Mouse (Mus musculus) midbrain, embryonic 16.5 days (tissue): Measurements from ENCODE around the gene Zfp821. TPM values are rescaled to one million over a fixed set of nuclear protein-coding genes. Genes with fewer than 3 reads are reported as not detected.

ENCODE experiments used
- ATAC-seq: fragments of 200-750 bp; cut with Nextera tagmentation; 2 replicates; pipeline ENCODE4 v1.8.0; 2017; ENCODE audit warnings: moderate TSS enrichment
- H3K27ac ChIP-seq: fragments of 300-500 bp; sonication (generic); 2 replicates; pipeline ENCODE4 v1.5.1; 2014; ENCODE audit warnings: mild to moderate bottlenecking, low read length, mixed read lengths
- H3K27me3 ChIP-seq: fragments of 300-500 bp; sonication (generic); 2 replicates; pipeline ENCODE4 v1.6.1; 2014; ENCODE audit warnings: low read depth, low read length, mixed read lengths; ENCODE audit not compliant: control insufficient read depth, insufficient read depth
- H3K36me3 ChIP-seq: fragments of 300-500 bp; sonication (generic); 2 replicates; pipeline ENCODE4 v1.6.1; 2014; ENCODE audit warnings: mild to moderate bottlenecking, low read length, moderate library complexity, mixed read lengths; ENCODE audit not compliant: control insufficient read depth, insufficient read depth
- H3K4me1 ChIP-seq: fragments of 300-500 bp; sonication (generic); 2 replicates; pipeline ENCODE4 v1.6.1; 2014; ENCODE audit warnings: mild to moderate bottlenecking, low read length, mixed read lengths; ENCODE audit not compliant: control insufficient read depth, insufficient read depth
- H3K4me2 ChIP-seq: fragments of 300-500 bp; sonication (generic); 2 replicates; pipeline ENCODE4 v1.6.1; 2014; ENCODE audit warnings: mild to moderate bottlenecking, low read length, mixed read lengths
- H3K4me3 ChIP-seq: fragments of 300-500 bp; sonication (generic); 2 replicates; pipeline ENCODE4 v1.5.1; 2014; ENCODE audit warnings: low read depth, mild to moderate bottlenecking, low read length, moderate library complexity, mixed read lengths
- H3K9ac ChIP-seq: fragments of 300-500 bp; sonication (generic); 2 replicates; pipeline ENCODE4 v1.6.1; 2014; ENCODE audit warnings: low read depth, low read length, mixed read lengths
- H3K9me3 ChIP-seq: fragments of 300-500 bp; sonication (generic); replicated peaks from 2 replicates; pipeline ENCODE4 v1.6.1; 2014; ENCODE audit warnings: mild to moderate bottlenecking, low read length, mixed read lengths; ENCODE audit not compliant: control insufficient read depth, poor library complexity, severe bottlenecking
- WGBS: fragments of 180-500 bp; shearing (Covaris S2); extraction: QIAGEN DNeasy Blood & Tissue Kit; methylation state at CpG from one replicate; pipeline ENCODE4 v1.1.7; 2014; 5-methylcytosine and 5-hydroxymethylcytosine counted together
- polyA plus RNA-seq: library from polyadenylated mRNA; unstranded; fragments of >200 nt; fragmentation: Nextera tagmentation; extraction: Ambion mirVana; gene quantifications from 2 replicates; pipeline ENCODE4 v1.2.1, GENCODE M21; 2015

The Zfp821 gene
- 69.6 and 76.1 TPM in 2 replicates for polyA plus RNA-seq

- ATAC-seq, result peak; percentile 81
Observed at GRCm38 (mm10) chr8:109705320-109706075, at the start of gene Zfp821. Zfp821 (plus strand) TSS chr8:109705546.

GRCm38 (mm10) chr8:109656860-109657259, 48.5 kb upstream of the Zfp821 start:
- Histone ChIP-seq H3K27me3 (no peaks in the 10 kb centered on the region), H3K4me2 (no peak overlapping the region), H3K27ac (no peak overlapping the region), H3K9me3 (no peaks in the 10 kb centered on the region), H3K4me3 (no peak overlapping the region), H3K36me3 (no peaks in the 10 kb centered on the region), H3K4me1 (no peaks in the 10 kb centered on the region), H3K9ac (no peak overlapping the region)
- whole genome bisulfite sequencing, result 91% methylated on average over 3 of the region's 3 CpGs
- ATAC-seq, result no peak

More at GRCm38 (mm10) chr8:109705320-109706075, at the start of gene Zfp821:
- peak within 1 kb of the TSS; percentile 93 for H3K4me3 ChIP-seq
- peaks cover 24% of the 10 kb centered on the region for H3K4me1 ChIP-seq
- peak within 1 kb of the TSS; percentile 98 for H3K27ac ChIP-seq
- H3K4me2 ChIP-seq, result peak within 1 kb of the TSS; percentile 89
- H3K36me3 ChIP-seq, result peaks cover 15% of the 10 kb centered on the region
- no peaks in the 10 kb centered on the region; the same call in 1 of the 2 replicates for H3K27me3 ChIP-seq
- peak within 1 kb of the TSS; percentile 100 for H3K9ac ChIP-seq
- no peaks in the 10 kb centered on the region for H3K9me3 ChIP-seq
- WGBS, result under 1% methylated on average over 67 of the region's 100 CpGs

GRCm38 (mm10) chr8:109662328-109662727, 43.0 kb upstream of the Zfp821 start:
- Histone ChIP-seq H3K36me3 (no peaks in the 10 kb centered on the region; the same call in 1 of the 2 replicates), H3K27me3 (no peaks in the 10 kb centered on the region), H3K9ac (no peak overlapping the region), H3K27ac (no peak overlapping the region), H3K4me3 (no peak overlapping the region), H3K4me1 (no peaks in the 10 kb centered on the region), H3K4me2 (no peak overlapping the region), H3K9me3 (no peaks in the 10 kb centered on the region)
- ATAC-seq, result no peak
- WGBS, result 92% methylated on average over 3 of the region's 3 CpGs

GRCm38 (mm10) chr8:109666616-109667015, 38.7 kb upstream of the Zfp821 start:
- WGBS, result 86% methylated on average over 5 of the region's 5 CpGs

GRCm38 (mm10) chr8:109672656-109673055, 32.7 kb upstream of the Zfp821 start:
- H3K4me2 ChIP-seq, result no peak overlapping the region
- no peak overlapping the region for H3K9ac ChIP-seq
- no peak overlapping the region for H3K27ac ChIP-seq
- no peak overlapping the region for H3K4me3 ChIP-seq
- H3K4me1 ChIP-seq, result no peaks in the 10 kb centered on the region
- no peaks in the 10 kb centered on the region for H3K27me3 ChIP-seq
- WGBS, result 89% methylated on average over 5 of the region's 5 CpGs
- peaks cover 69% of the 10 kb centered on the region for H3K36me3 ChIP-seq
- no peaks in the 10 kb centered on the region for H3K9me3 ChIP-seq
- no peak for ATAC-seq

More at GRCm38 (mm10) chr8:109666616-109667015, 38.7 kb upstream of the Zfp821 start:
- Histone ChIP-seq H3K27me3 (no peaks in the 10 kb centered on the region), H3K9me3 (no peaks in the 10 kb centered on the region), H3K4me2 (no peak overlapping the region), H3K36me3 (peaks cover 23% of the 10 kb centered on the region), H3K27ac (no peak overlapping the region), H3K9ac (no peak overlapping the region), H3K4me1 (no peaks in the 10 kb centered on the region), H3K4me3 (no peak overlapping the region)
- no peak for ATAC-seq

- WGBS, result 94% methylated on average over 2 of the region's 2 CpGs
- Histone ChIP-seq H3K4me2 (no peak overlapping the region), H3K9ac (no peak overlapping the region), H3K9me3 (no peaks in the 10 kb centered on the region), H3K4me3 (no peak overlapping the region), H3K36me3 (peaks cover 73% of the 10 kb centered on the region), H3K27me3 (no peaks in the 10 kb centered on the region), H3K27ac (no peak overlapping the region), H3K4me1 (no peaks in the 10 kb centered on the region)
- ATAC-seq, result no peak
Observed at GRCm38 (mm10) chr8:109673596-109673995, 31.8 kb upstream of the Zfp821 start.

GRCm38 (mm10) chr8:109675896-109676643, 29.3 kb upstream of the Zfp821 start:
- Histone ChIP-seq H3K4me3 (no peak overlapping the region), H3K4me2 (no peak overlapping the region), H3K27ac (no peak overlapping the region), H3K36me3 (peaks cover 72% of the 10 kb centered on the region), H3K27me3 (no peaks in the 10 kb centered on the region), H3K4me1 (no peaks in the 10 kb centered on the region), H3K9me3 (no peaks in the 10 kb centered on the region), H3K9ac (no peak overlapping the region)
- WGBS, result 96% methylated on average over 9 of the region's 9 CpGs
- ATAC-seq, result no peak

GRCm38 (mm10) chr8:109681535-109681934, 23.8 kb upstream of the Zfp821 start:
- peaks cover 51% of the 10 kb centered on the region for H3K36me3 ChIP-seq

GRCm38 (mm10) chr8:109682120-109682519, 23.2 kb upstream of the Zfp821 start:
- Histone ChIP-seq H3K27me3 (no peaks in the 10 kb centered on the region), H3K27ac (no peak overlapping the region), H3K9me3 (no peaks in the 10 kb centered on the region), H3K9ac (no peak overlapping the region), H3K4me3 (no peak overlapping the region), H3K4me2 (no peak overlapping the region), H3K36me3 (peaks cover 47% of the 10 kb centered on the region), H3K4me1 (peaks cover 2% of the 10 kb centered on the region; the same call in 1 of the 2 replicates)
- 95% methylated on average over 5 of the region's 5 CpGs for WGBS
- ATAC-seq, result no peak

More at GRCm38 (mm10) chr8:109681535-109681934, 23.8 kb upstream of the Zfp821 start:
- H3K4me2 ChIP-seq, result no peak overlapping the region
- no peak overlapping the region for H3K4me3 ChIP-seq
- ATAC-seq, result no peak
- H3K27ac ChIP-seq, result no peak overlapping the region
- no peaks in the 10 kb centered on the region for H3K27me3 ChIP-seq
- no peak overlapping the region for H3K9ac ChIP-seq
- peaks cover 2% of the 10 kb centered on the region; the same call in 1 of the 2 replicates for H3K4me1 ChIP-seq
- WGBS, result 79% methylated on average over 3 of the region's 3 CpGs
- no peaks in the 10 kb centered on the region for H3K9me3 ChIP-seq
